ENCODE assay signal across 8 mouse cellular contexts in genomic region chr17:45596631-45597396, GRCm38 (mm10). TPM values are rescaled to one million over a fixed set of nuclear protein-coding genes. Genes with fewer than 3 reads are reported as not detected.
DNase-seq lines count a peak whose midpoint lies in the region; ATAC-seq lines count a peak whose summit lies in the region.

No protein-coding gene starts in this region.

- 32% methylated on average over 10 of the region's 11 CpGs for WGBS in embryonic facial prominence, embryonic 14.5 days
- 28% methylated on average over 11 of the region's 11 CpGs for WGBS in heart, embryonic 11.5 days (ENCODE audit: insufficient replicate concordance)
- WGBS in kidney, embryonic 14.5 days, result 37% methylated on average over 11 of the region's 11 CpGs
- 40% methylated on average over 11 of the region's 11 CpGs for WGBS in liver, embryonic 16.5 days (ENCODE audit: insufficient replicate concordance)
- WGBS in neural tube, embryonic 14.5 days, result 20% methylated on average over 11 of the region's 11 CpGs

- no peaks in the 10 kb centered on the region for H3K36me3 ChIP-seq in embryonic facial prominence, embryonic 14.5 days (ENCODE audit: control insufficient read depth, insufficient read depth, low read length)
- H3K36me3 ChIP-seq in heart, embryonic 11.5 days (ENCODE audit: control insufficient read depth, insufficient read depth, low read length), result no peaks in the 10 kb centered on the region
- H3K36me3 ChIP-seq in kidney, embryonic 14.5 days (ENCODE audit: control insufficient read depth, insufficient read depth, low read length), result no peaks in the 10 kb centered on the region
- no peaks in the 10 kb centered on the region for H3K36me3 ChIP-seq in liver, embryonic 16.5 days (ENCODE audit: control insufficient read depth, insufficient read depth)
- no peaks in the 10 kb centered on the region for H3K36me3 ChIP-seq in neural tube, embryonic 14.5 days (ENCODE audit: control insufficient read depth, insufficient read depth, low read length)

- H3K9me3 ChIP-seq in embryonic facial prominence, embryonic 14.5 days (ENCODE audit: control insufficient read depth, low read length), result no peaks in the 10 kb centered on the region
- H3K9me3 ChIP-seq in heart, embryonic 11.5 days (replicated peaks; ENCODE audit: control insufficient read depth, low read length), result no peaks in the 10 kb centered on the region
- H3K9me3 ChIP-seq in kidney, embryonic 14.5 days (ENCODE audit: control insufficient read depth, low read length), result no peaks in the 10 kb centered on the region
- H3K9me3 ChIP-seq in liver, embryonic 16.5 days (replicated peaks; ENCODE audit: control insufficient read depth, low read length), result no peaks in the 10 kb centered on the region
- no peaks in the 10 kb centered on the region for H3K9me3 ChIP-seq in neural tube, embryonic 14.5 days (ENCODE audit: control insufficient read depth, low read length)

- H3K4me3 ChIP-seq in embryonic facial prominence, embryonic 14.5 days (ENCODE audit: low read depth, low read length), result no peak overlapping the region
- H3K4me3 ChIP-seq in heart, embryonic 11.5 days (ENCODE audit: low read depth, low read length), result no peak overlapping the region
- no peak overlapping the region for H3K4me3 ChIP-seq in kidney, embryonic 14.5 days (ENCODE audit: low read length)
- H3K4me3 ChIP-seq in liver, embryonic 16.5 days (ENCODE audit: low read depth, low read length), result no peak overlapping the region
- no peak overlapping the region for H3K4me3 ChIP-seq in neural tube, embryonic 14.5 days (ENCODE audit: low read depth, low read length)

- ATAC-seq in embryonic facial prominence, embryonic 14.5 days (ENCODE audit: low read depth), result peak; percentile 60
- no peak; the same call in 1 of the 2 replicates for ATAC-seq in heart, embryonic 11.5 days (replicated peaks; ENCODE audit: insufficient number of reproducible peaks, low FRiP score, low TSS enrichment)
- ATAC-seq in kidney, embryonic 14.5 days (ENCODE audit: low FRiP score, low TSS enrichment), result peak; percentile 17; the same call in 1 of the 2 replicates
- no peak for ATAC-seq in liver, embryonic 16.5 days (ENCODE audit: low read depth)
- ATAC-seq in neural tube, embryonic 14.5 days (ENCODE audit: low read depth), result peak; percentile 39; the same call in 1 of the 2 replicates

- peak; percentile 75 for DNase-seq in 416B (ENCODE audit: low read depth)
- DNase-seq in adrenal gland, adult (ENCODE audit: inconsistent age in 2 of 2, low spot score in 1 of 2), result peak; percentile 88 to 95
- peak; percentile 66 for DNase-seq in embryonic facial prominence, embryonic 14.5 days (ENCODE audit: low spot score)
- DNase-seq in thymus, postnatal 10 days (ENCODE audit: low spot score in 2 of 2), result peak; percentile 55 to 63

- peaks cover 48% of the 10 kb centered on the region for H3K4me1 ChIP-seq in embryonic facial prominence, embryonic 14.5 days (ENCODE audit: control insufficient read depth, insufficient read depth, low read length)
- H3K4me1 ChIP-seq in heart, embryonic 11.5 days (ENCODE audit: control insufficient read depth, insufficient read depth, low read length), result peaks cover 70% of the 10 kb centered on the region
- peaks cover 59% of the 10 kb centered on the region for H3K4me1 ChIP-seq in kidney, embryonic 14.5 days (ENCODE audit: control insufficient read depth, insufficient read depth, low read length)
- H3K4me1 ChIP-seq in liver, embryonic 16.5 days (ENCODE audit: control insufficient read depth, low read depth, low read length), result peaks cover 85% of the 10 kb centered on the region
- H3K4me1 ChIP-seq in neural tube, embryonic 14.5 days (ENCODE audit: control insufficient read depth, insufficient read depth, low read length), result peaks cover 36% of the 10 kb centered on the region

- peaks cover 25% of the 10 kb centered on the region for H3K27me3 ChIP-seq in embryonic facial prominence, embryonic 14.5 days (replicated peaks; ENCODE audit: control insufficient read depth, insufficient read depth, low read length)
- peaks cover 10% of the 10 kb centered on the region for H3K27me3 ChIP-seq in heart, embryonic 11.5 days (ENCODE audit: control insufficient read depth, insufficient read depth, low read length)
- peaks cover 6% of the 10 kb centered on the region; the same call in 1 of the 2 replicates for H3K27me3 ChIP-seq in kidney, embryonic 14.5 days (ENCODE audit: control insufficient read depth, insufficient read depth, low read length)
- H3K27me3 ChIP-seq in liver, embryonic 16.5 days (ENCODE audit: control insufficient read depth, insufficient read depth, low read depth, low read length), result no peaks in the 10 kb centered on the region; the same call in 1 of the 2 replicates
- H3K27me3 ChIP-seq in neural tube, embryonic 14.5 days (ENCODE audit: control insufficient read depth, insufficient read depth, low read length), result peaks cover 6% of the 10 kb centered on the region; the same call in 1 of the 2 replicates

- 0 out of 2 replicates have a peak overlapping the region, but pooled peaks have one; percentile 3 for H3K4me2 ChIP-seq in embryonic facial prominence, embryonic 14.5 days (ENCODE audit: low read depth, low read length)
- no peak overlapping the region for H3K4me2 ChIP-seq in heart, embryonic 11.5 days
- no peak overlapping the region for H3K4me2 ChIP-seq in kidney, embryonic 14.5 days (replicated peaks; ENCODE audit: low read depth, low read length)
- H3K4me2 ChIP-seq in liver, embryonic 16.5 days (ENCODE audit: low read depth, low read length), result no peak overlapping the region; the same call in 1 of the 2 replicates
- no peak overlapping the region for H3K4me2 ChIP-seq in neural tube, embryonic 14.5 days (ENCODE audit: low read depth, low read length)

- no peak overlapping the region for H3K9ac ChIP-seq in embryonic facial prominence, embryonic 14.5 days (ENCODE audit: low read depth, low read length)
- no peak overlapping the region for H3K9ac ChIP-seq in heart, embryonic 11.5 days (ENCODE audit: low read depth, low read length)
- no peak overlapping the region for H3K9ac ChIP-seq in kidney, embryonic 14.5 days (ENCODE audit: low read depth, low read length)
- peak overlapping the region; percentile 31; the same call in 1 of the 2 replicates for H3K9ac ChIP-seq in liver, embryonic 16.5 days (ENCODE audit: low read depth, low read length)
- H3K9ac ChIP-seq in neural tube, embryonic 14.5 days (replicated peaks; ENCODE audit: low read depth, low read length), result no peak overlapping the region

- H3K27ac ChIP-seq in embryonic facial prominence, embryonic 14.5 days (replicated peaks; ENCODE audit: low read depth, low read length), result no peak overlapping the region; the same call in 1 of the 2 replicates
- H3K27ac ChIP-seq in heart, embryonic 11.5 days (ENCODE audit: low read depth, low read length), result 0 out of 2 replicates have a peak overlapping the region, but pooled peaks have one; percentile 7
- no peak overlapping the region for H3K27ac ChIP-seq in kidney, embryonic 14.5 days (ENCODE audit: low read depth, low read length)
- H3K27ac ChIP-seq in liver, embryonic 16.5 days (ENCODE audit: low read length), result peak overlapping the region; percentile 45
- peak overlapping the region; percentile 52; the same call in 1 of the 2 replicates for H3K27ac ChIP-seq in neural tube, embryonic 14.5 days (ENCODE audit: low read depth, low read length)

RNA-seq across cellular contexts. Expression of gene Slc29a1, which starts 2.6 kb away (rescaled TPM):
- 96.5 and 110 TPM in 2 replicates for polyA plus RNA-seq in embryonic facial prominence, embryonic 14.5 days (2014; fragmentation: Nextera tagmentation; extraction: Ambion mirVana)
- 52.7 and 61.2 TPM in 2 replicates for polyA plus RNA-seq in heart, embryonic 11.5 days (2014; fragmentation: Nextera tagmentation; extraction: Ambion mirVana)
- polyA plus RNA-seq in kidney, embryonic 14.5 days (2014; fragmentation: Nextera tagmentation; extraction: Ambion mirVana), result 61.4 and 83.5 TPM in 2 replicates
- polyA plus RNA-seq in liver, embryonic 16.5 days (2015; fragmentation: Nextera tagmentation; extraction: Ambion mirVana), result 154 and 162 TPM in 2 replicates
- 29.1 and 35.9 TPM in 2 replicates for polyA plus RNA-seq in neural tube, embryonic 14.5 days (2014; fragmentation: Nextera tagmentation; extraction: Ambion mirVana)

RNA-seq across cellular contexts. Expression of gene Mymx, which starts 5.1 kb away (rescaled TPM):
- polyA plus RNA-seq in embryonic facial prominence, embryonic 14.5 days (2014; fragmentation: Nextera tagmentation; extraction: Ambion mirVana), result 52.1 and 52.5 TPM in 2 replicates
- polyA plus RNA-seq in heart, embryonic 11.5 days (2014; fragmentation: Nextera tagmentation; extraction: Ambion mirVana), result 1.4 TPM in 1 of 2 replicates, not detected in the other
- polyA plus RNA-seq in kidney, embryonic 14.5 days (2014; fragmentation: Nextera tagmentation; extraction: Ambion mirVana), result 4.2 and 5.1 TPM in 2 replicates
- polyA plus RNA-seq in liver, embryonic 16.5 days (2015; fragmentation: Nextera tagmentation; extraction: Ambion mirVana), result 0.30 and 0.35 TPM in 2 replicates
- 0.44 and 1.0 TPM in 2 replicates for polyA plus RNA-seq in neural tube, embryonic 14.5 days (2014; fragmentation: Nextera tagmentation; extraction: Ambion mirVana)

RNA-seq across cellular contexts. Expression of gene Hsp90ab1, which starts 23.7 kb away (rescaled TPM):
- polyA plus RNA-seq in embryonic facial prominence, embryonic 14.5 days (2014; fragmentation: Nextera tagmentation; extraction: Ambion mirVana), result 1,431 and 1,467 TPM in 2 replicates
- 1,458 and 1,495 TPM in 2 replicates for polyA plus RNA-seq in heart, embryonic 11.5 days (2014; fragmentation: Nextera tagmentation; extraction: Ambion mirVana)
- 1,653 and 1,961 TPM in 2 replicates for polyA plus RNA-seq in kidney, embryonic 14.5 days (2014; fragmentation: Nextera tagmentation; extraction: Ambion mirVana)
- 564 and 565 TPM in 2 replicates for polyA plus RNA-seq in liver, embryonic 16.5 days (2015; fragmentation: Nextera tagmentation; extraction: Ambion mirVana)
- polyA plus RNA-seq in neural tube, embryonic 14.5 days (2014; fragmentation: Nextera tagmentation; extraction: Ambion mirVana), result 1,278 and 1,406 TPM in 2 replicates

RNA-seq across cellular contexts. Expression of gene Slc35b2, which starts 33.1 kb away (rescaled TPM):
- 139 and 143 TPM in 2 replicates for polyA plus RNA-seq in embryonic facial prominence, embryonic 14.5 days (2014; fragmentation: Nextera tagmentation; extraction: Ambion mirVana)
- polyA plus RNA-seq in heart, embryonic 11.5 days (2014; fragmentation: Nextera tagmentation; extraction: Ambion mirVana), result 87.2 and 91.0 TPM in 2 replicates
- 122 and 140 TPM in 2 replicates for polyA plus RNA-seq in kidney, embryonic 14.5 days (2014; fragmentation: Nextera tagmentation; extraction: Ambion mirVana)
- 45.3 and 46.5 TPM in 2 replicates for polyA plus RNA-seq in liver, embryonic 16.5 days (2015; fragmentation: Nextera tagmentation; extraction: Ambion mirVana)
- 72.2 and 79.3 TPM in 2 replicates for polyA plus RNA-seq in neural tube, embryonic 14.5 days (2014; fragmentation: Nextera tagmentation; extraction: Ambion mirVana)

RNA-seq across cellular contexts. Expression of gene Nfkbie, which starts 41.3 kb away (rescaled TPM):
- polyA plus RNA-seq in embryonic facial prominence, embryonic 14.5 days (2014; fragmentation: Nextera tagmentation; extraction: Ambion mirVana), result 4.3 and 4.7 TPM in 2 replicates
- polyA plus RNA-seq in heart, embryonic 11.5 days (2014; fragmentation: Nextera tagmentation; extraction: Ambion mirVana), result 2.4 TPM in 2 replicates
- 3.5 and 4.8 TPM in 2 replicates for polyA plus RNA-seq in kidney, embryonic 14.5 days (2014; fragmentation: Nextera tagmentation; extraction: Ambion mirVana)
- 1.8 TPM in 2 replicates for polyA plus RNA-seq in liver, embryonic 16.5 days (2015; fragmentation: Nextera tagmentation; extraction: Ambion mirVana)
- 4.2 and 4.9 TPM in 2 replicates for polyA plus RNA-seq in neural tube, embryonic 14.5 days (2014; fragmentation: Nextera tagmentation; extraction: Ambion mirVana)

Comparison
In these comparisons a context has a peak if more than half of its experiments do, and no peak if none do; other contexts are left out.
1. ATAC-seq: peak in embryonic facial prominence, embryonic 14.5 days (single experiment), kidney, embryonic 14.5 days (single experiment) and neural tube, embryonic 14.5 days (single experiment); none in heart, embryonic 11.5 days (single experiment) and liver, embryonic 16.5 days (single experiment).
2. H3K27ac ChIP-seq: peak in heart, embryonic 11.5 days (single experiment), liver, embryonic 16.5 days (single experiment) and neural tube, embryonic 14.5 days (single experiment); none in embryonic facial prominence, embryonic 14.5 days (single experiment) and kidney, embryonic 14.5 days (single experiment).
3. Peak in every context shown above with its lines, with median percentiles within 50 percentile points of each other: DNase-seq.